Mouse (Mus musculus): ENCODE data around the gene Hsd11b1. TPM values are rescaled to one million over a fixed set of nuclear protein-coding genes. Genes with fewer than 3 reads are reported as not detected.

Hsd11b1 gene
- total and polyA plus RNA-seq, 2 experiments from 2014 or later, result 1.6 to 7.3 TPM

GRCm38 (mm10) chr1:193270965-193271763 is 7.3 kb upstream of the Hsd11b1 start:
- WGBS, result 32% methylated on average over 6 of the region's 6 CpGs
- ATAC-seq (ENCODE audit: insufficient read depth, low read depth), result no peak
- Histone ChIP-seq H3K27me3 (ENCODE audit: control insufficient read depth, insufficient read depth, low read length) (no peaks in the 10 kb centered on the region), H3K36me3 (replicated peaks; ENCODE audit: control insufficient read depth, insufficient read depth, low read length) (no peaks in the 10 kb centered on the region), H3K4me2 (ENCODE audit: low read depth, low read length) (peak overlapping the region; percentile 67), H3K4me3 (ENCODE audit: low read depth, low read length) (peak overlapping the region; percentile 61), H3K4me1 (ENCODE audit: control insufficient read depth, insufficient read depth) (no peaks in the 10 kb centered on the region; the same call in 1 of the 2 replicates), H3K9ac (replicated peaks; ENCODE audit: low read depth, low read length) (peak overlapping the region; percentile 83; the same call in 1 of the 2 replicates), H3K9me3 (replicated peaks; ENCODE audit: control insufficient read depth, low read length) (no peaks in the 10 kb centered on the region), H3K27ac (ENCODE audit: low read depth) (peak overlapping the region; percentile 94)
- TF ChIP-seq CTCF (IDR thresholded peaks at IDR 0.05; ENCODE audit: low read depth) (no peak), EP300 (IDR thresholded peaks at IDR 0.05; ENCODE audit: low read depth) (no peak)
- DNase-seq (ENCODE audit: low spot score), result no peak

- DNase-seq (ENCODE audit: low spot score) (no peak), ATAC-seq (ENCODE audit: insufficient read depth, low read depth) (no peak)
- peaks cover 8% of the 10 kb centered on the region for H3K4me1 ChIP-seq (ENCODE audit: control insufficient read depth, insufficient read depth)
- no peaks in the 10 kb centered on the region for H3K9me3 ChIP-seq (replicated peaks; ENCODE audit: control insufficient read depth, low read length)
- H3K4me3 ChIP-seq (ENCODE audit: low read depth, low read length), result no peak overlapping the region
- H3K27me3 ChIP-seq (ENCODE audit: control insufficient read depth, insufficient read depth, low read length), result no peaks in the 10 kb centered on the region
- no peaks in the 10 kb centered on the region for H3K36me3 ChIP-seq (replicated peaks; ENCODE audit: control insufficient read depth, insufficient read depth, low read length)
- no peak overlapping the region for H3K4me2 ChIP-seq (ENCODE audit: low read depth, low read length)
- TF ChIP-seq CTCF (IDR thresholded peaks at IDR 0.05; ENCODE audit: low read depth) (no peak), EP300 (IDR thresholded peaks at IDR 0.05; ENCODE audit: low read depth) (no peak)
- H3K9ac ChIP-seq (replicated peaks; ENCODE audit: low read depth, low read length), result no peak overlapping the region
- no peak overlapping the region for H3K27ac ChIP-seq (ENCODE audit: low read depth)
Observed at GRCm38 (mm10) chr1:193265734-193266133, 1.9 kb upstream of the Hsd11b1 start.

- no peak overlapping the region for H3K4me2 ChIP-seq (ENCODE audit: low read depth, low read length)
- TF ChIP-seq EP300 (IDR thresholded peaks at IDR 0.05; ENCODE audit: low read depth), result no peak
- no peak for TF ChIP-seq CTCF (IDR thresholded peaks at IDR 0.05; ENCODE audit: low read depth)
- H3K36me3 ChIP-seq (replicated peaks; ENCODE audit: control insufficient read depth, insufficient read depth, low read length), result no peaks in the 10 kb centered on the region
- no peak overlapping the region for H3K4me3 ChIP-seq (ENCODE audit: low read depth, low read length)
- 60% methylated on average over 8 of the region's 8 CpGs for WGBS
- H3K4me1 ChIP-seq (ENCODE audit: control insufficient read depth, insufficient read depth), result peaks cover 8% of the 10 kb centered on the region
- no peak overlapping the region for H3K27ac ChIP-seq (ENCODE audit: low read depth)
- no peak for ATAC-seq (ENCODE audit: insufficient read depth, low read depth)
- no peaks in the 10 kb centered on the region for H3K9me3 ChIP-seq (replicated peaks; ENCODE audit: control insufficient read depth, low read length)
- H3K27me3 ChIP-seq (ENCODE audit: control insufficient read depth, insufficient read depth, low read length), result no peaks in the 10 kb centered on the region
- no peak overlapping the region for H3K9ac ChIP-seq (replicated peaks; ENCODE audit: low read depth, low read length)
- no peak for DNase-seq (ENCODE audit: low spot score)
Observed at GRCm38 (mm10) chr1:193263026-193263907, 608 bp downstream of the Hsd11b1 start.

DNA sequence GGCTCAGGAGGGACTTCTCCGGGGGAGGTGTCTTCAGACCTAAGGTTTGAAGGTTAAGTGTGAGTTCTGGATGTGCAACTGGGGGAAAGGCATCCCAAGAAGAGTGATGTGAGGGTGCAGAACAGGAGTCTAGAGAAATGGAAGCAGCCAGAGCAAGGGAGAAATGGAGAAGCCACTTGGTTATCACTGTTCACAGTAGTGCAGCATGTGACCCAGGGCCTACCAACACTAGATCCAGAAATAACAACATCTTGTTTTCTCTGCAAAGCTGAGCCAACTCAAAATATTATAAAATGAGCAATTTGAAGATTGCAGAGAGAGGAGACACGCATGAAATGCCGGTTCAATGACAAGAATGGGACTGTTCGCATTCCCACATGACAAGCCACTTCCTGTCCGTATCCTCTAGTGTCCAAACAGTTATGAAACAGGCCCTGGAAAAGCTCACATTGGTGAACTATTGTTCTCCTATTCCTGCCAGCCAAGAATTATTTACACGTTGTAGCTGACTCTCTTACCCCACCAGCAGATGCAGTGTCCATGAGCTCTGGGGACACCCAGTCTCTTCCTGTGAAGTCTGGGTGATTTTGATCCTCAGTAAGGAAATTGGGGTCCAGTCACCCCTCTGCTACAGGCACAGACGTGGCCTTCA is 1.9 kb downstream of the Hsd11b1 start:
- Histone ChIP-seq H3K9me3 (replicated peaks; ENCODE audit: control insufficient read depth, low read length) (no peaks in the 10 kb centered on the region), H3K4me3 (ENCODE audit: low read depth, low read length) (no peak overlapping the region), H3K27me3 (ENCODE audit: control insufficient read depth, insufficient read depth, low read length) (no peaks in the 10 kb centered on the region), H3K27ac (ENCODE audit: low read depth) (peak overlapping the region; percentile 49), H3K36me3 (replicated peaks; ENCODE audit: control insufficient read depth, insufficient read depth, low read length) (no peaks in the 10 kb centered on the region), H3K9ac (replicated peaks; ENCODE audit: low read depth, low read length) (no peak overlapping the region), H3K4me1 (ENCODE audit: control insufficient read depth, insufficient read depth) (peaks cover 8% of the 10 kb centered on the region), H3K4me2 (ENCODE audit: low read depth, low read length) (no peak overlapping the region)
- peak; percentile 67 for ATAC-seq (ENCODE audit: insufficient read depth, low read depth)
- WGBS, result 52% methylated on average over 7 of the region's 7 CpGs
- DNase-seq (ENCODE audit: low spot score), result peak; percentile 69
- no peak for TF ChIP-seq EP300 (IDR thresholded peaks at IDR 0.05; ENCODE audit: low read depth)
- no peak for TF ChIP-seq CTCF (IDR thresholded peaks at IDR 0.05; ENCODE audit: low read depth)

- no peak overlapping the region for H3K4me3 ChIP-seq (ENCODE audit: low read depth, low read length)
- H3K27ac ChIP-seq (ENCODE audit: low read depth), result no peak overlapping the region
- no peak overlapping the region for H3K9ac ChIP-seq (replicated peaks; ENCODE audit: low read depth, low read length)
- WGBS, result 79% methylated on average over 9 of the region's 9 CpGs
- peaks cover 13% of the 10 kb centered on the region for H3K4me1 ChIP-seq (ENCODE audit: control insufficient read depth, insufficient read depth)
- no peaks in the 10 kb centered on the region for H3K9me3 ChIP-seq (replicated peaks; ENCODE audit: control insufficient read depth, low read length)
- H3K36me3 ChIP-seq (replicated peaks; ENCODE audit: control insufficient read depth, insufficient read depth, low read length), result no peaks in the 10 kb centered on the region
- TF ChIP-seq CTCF (IDR thresholded peaks at IDR 0.05; ENCODE audit: low read depth), result no peak
- TF ChIP-seq EP300 (IDR thresholded peaks at IDR 0.05; ENCODE audit: low read depth), result no peak
- ATAC-seq (ENCODE audit: insufficient read depth, low read depth) (no peak), DNase-seq (ENCODE audit: low spot score) (no peak)
- H3K27me3 ChIP-seq (ENCODE audit: control insufficient read depth, insufficient read depth, low read length), result no peaks in the 10 kb centered on the region
- H3K4me2 ChIP-seq (ENCODE audit: low read depth, low read length), result no peak overlapping the region
Observed at GRCm38 (mm10) chr1:193259559-193259958, 4.3 kb downstream of the Hsd11b1 start.

All from heart, postnatal 0 days (tissue).